Mouse (Mus musculus): ENCODE measurements around the gene Ccna1. TPM values are rescaled to one million over a fixed set of nuclear protein-coding genes. Genes with fewer than 3 reads are reported as not detected.

The Ccna1 gene
- polyA plus RNA-seq, 1 experiment = not detected

- Histone ChIP-seq H3K4me3 (ENCODE audit: insufficient read depth, low read length) (no peak overlapping the region), H3K4me1 (ENCODE audit: control insufficient read depth, insufficient read depth, low read length) (no peaks in the 10 kb centered on the region), H3K27ac (ENCODE audit: insufficient read depth, low read depth, low read length) (no peak overlapping the region)
- TF ChIP-seq CTCF (IDR thresholded peaks at IDR 0.05; ENCODE audit: low read depth, low read length) (no peak), POLR2A (IDR thresholded peaks at IDR 0.05; ENCODE audit: borderline replicate concordance, low read depth, low read length) (no peak)
Observed at GRCm38 (mm10) chr3:55067791-55068434, 12.6 kb upstream of the Ccna1 start.

- no peak overlapping the region for H3K27ac ChIP-seq (ENCODE audit: insufficient read depth, low read depth, low read length)
- H3K4me3 ChIP-seq (ENCODE audit: insufficient read depth, low read length) = no peak overlapping the region
- TF ChIP-seq CTCF (IDR thresholded peaks at IDR 0.05; ENCODE audit: low read depth, low read length) = no peak
- TF ChIP-seq POLR2A (IDR thresholded peaks at IDR 0.05; ENCODE audit: borderline replicate concordance, low read depth, low read length) = no peak
- H3K4me1 ChIP-seq (ENCODE audit: control insufficient read depth, insufficient read depth, low read length) = no peaks in the 10 kb centered on the region
Observed at GRCm38 (mm10) chr3:55066666-55067023, 11.3 kb upstream of the Ccna1 start.

- TF ChIP-seq CTCF (IDR thresholded peaks at IDR 0.05; ENCODE audit: low read depth, low read length) (no peak), POLR2A (IDR thresholded peaks at IDR 0.05; ENCODE audit: borderline replicate concordance, low read depth, low read length) (no peak)
- H3K4me3 ChIP-seq (ENCODE audit: insufficient read depth, low read length) = no peak overlapping the region
- no peaks in the 10 kb centered on the region for H3K4me1 ChIP-seq (ENCODE audit: control insufficient read depth, insufficient read depth, low read length)
- no peak overlapping the region for H3K27ac ChIP-seq (ENCODE audit: insufficient read depth, low read depth, low read length)
Observed at GRCm38 (mm10) chr3:55065738-55066665, 10.7 kb upstream of the Ccna1 start.

- TF ChIP-seq CTCF (IDR thresholded peaks at IDR 0.05; ENCODE audit: low read depth, low read length) = peak; percentile 91
- no peak for TF ChIP-seq POLR2A (IDR thresholded peaks at IDR 0.05; ENCODE audit: borderline replicate concordance, low read depth, low read length)
- no peak overlapping the region for H3K27ac ChIP-seq (ENCODE audit: insufficient read depth, low read depth, low read length)
- no peak overlapping the region for H3K4me3 ChIP-seq (ENCODE audit: insufficient read depth, low read length)
- no peaks in the 10 kb centered on the region for H3K4me1 ChIP-seq (ENCODE audit: control insufficient read depth, insufficient read depth, low read length)
Observed at GRCm38 (mm10) chr3:55064396-55064795, 9.1 kb upstream of the Ccna1 start.

- no peak for TF ChIP-seq POLR2A (IDR thresholded peaks at IDR 0.05; ENCODE audit: borderline replicate concordance, low read depth, low read length)
- no peak for TF ChIP-seq CTCF (IDR thresholded peaks at IDR 0.05; ENCODE audit: low read depth, low read length)
- Histone ChIP-seq H3K4me3 (ENCODE audit: insufficient read depth, low read length) (no peak overlapping the region), H3K27ac (ENCODE audit: insufficient read depth, low read depth, low read length) (no peak overlapping the region), H3K4me1 (ENCODE audit: control insufficient read depth, insufficient read depth, low read length) (no peaks in the 10 kb centered on the region)
Observed at GRCm38 (mm10) chr3:55062653-55063052, 7.4 kb upstream of the Ccna1 start.

GRCm38 (mm10) chr3:55056376-55056775 is 1.1 kb upstream of the Ccna1 start:
- no peak overlapping the region for H3K27ac ChIP-seq (ENCODE audit: insufficient read depth, low read depth, low read length)
- no peaks in the 10 kb centered on the region for H3K4me1 ChIP-seq (ENCODE audit: control insufficient read depth, insufficient read depth, low read length)
- TF ChIP-seq POLR2A (IDR thresholded peaks at IDR 0.05; ENCODE audit: borderline replicate concordance, low read depth, low read length) (no peak), CTCF (IDR thresholded peaks at IDR 0.05; ENCODE audit: low read depth, low read length) (no peak)
- H3K4me3 ChIP-seq (ENCODE audit: insufficient read depth, low read length) = no peak overlapping the region

- H3K4me1 ChIP-seq (ENCODE audit: control insufficient read depth, insufficient read depth, low read length) = no peaks in the 10 kb centered on the region
- no peak overlapping the region for H3K27ac ChIP-seq (ENCODE audit: insufficient read depth, low read depth, low read length)
- TF ChIP-seq CTCF (IDR thresholded peaks at IDR 0.05; ENCODE audit: low read depth, low read length) = no peak
- TF ChIP-seq POLR2A (IDR thresholded peaks at IDR 0.05; ENCODE audit: borderline replicate concordance, low read depth, low read length) = no peak
- H3K4me3 ChIP-seq (ENCODE audit: insufficient read depth, low read length) = peak overlapping the region; percentile 53
Observed at GRCm38 (mm10) chr3:55055747-55056120, 433 bp upstream of the Ccna1 start.

GRCm38 (mm10) chr3:55054231-55054630 is 1.1 kb downstream of the Ccna1 start:
- H3K4me1 ChIP-seq (ENCODE audit: control insufficient read depth, insufficient read depth, low read length) = no peaks in the 10 kb centered on the region
- no peak overlapping the region for H3K27ac ChIP-seq (ENCODE audit: insufficient read depth, low read depth, low read length)
- no peak overlapping the region for H3K4me3 ChIP-seq (ENCODE audit: insufficient read depth, low read length)
- TF ChIP-seq POLR2A (IDR thresholded peaks at IDR 0.05; ENCODE audit: borderline replicate concordance, low read depth, low read length) = no peak

GRCm38 (mm10) chr3:55044601-55045370 is 10.5 kb downstream of the Ccna1 start:
- TF ChIP-seq POLR2A (IDR thresholded peaks at IDR 0.05; ENCODE audit: borderline replicate concordance, low read depth, low read length) (no peak), CTCF (IDR thresholded peaks at IDR 0.05; ENCODE audit: low read depth, low read length) (no peak)
- Histone ChIP-seq H3K27ac (ENCODE audit: insufficient read depth, low read depth, low read length) (no peak overlapping the region), H3K4me3 (ENCODE audit: insufficient read depth, low read length) (no peak overlapping the region), H3K4me1 (ENCODE audit: control insufficient read depth, insufficient read depth, low read length) (peaks cover 3% of the 10 kb centered on the region; the same call in 1 of the 2 replicates)
